Mouse (Mus musculus) heart, embryonic 14.5 days (tissue): Measurements from ENCODE around the gene St14. TPM values are rescaled to one million over a fixed set of nuclear protein-coding genes. Genes with fewer than 3 reads are reported as not detected.

Experiments
- ATAC-seq: fragments of 200-750 bp; cut with Nextera tagmentation; 2 replicates; pipeline ENCODE4 v1.8.0; 2017; ENCODE audit warnings: low read depth, moderate TSS enrichment; ENCODE audit not compliant: insufficient number of reproducible peaks, insufficient read depth, low FRiP score
- H3K27ac ChIP-seq, 2 experiments: fragments of 200-500 bp in 1 of 2; fragments of 300-500 bp in 1 of 2; sonication (generic) in 1 of 2; replicated peaks in 1 of 2; 2 replicates each; pipeline ENCODE4 v1.5.1; 2012 to 2014; ENCODE audit warnings: low read depth in 2 of 2, low read length in 2 of 2, control low read depth in 1 of 2, mild to moderate bottlenecking in 1 of 2, mixed read lengths in 1 of 2; ENCODE audit not compliant: control insufficient read depth in 1 of 2, insufficient read depth in 1 of 2
- H3K27me3 ChIP-seq: fragments of 300-500 bp; sonication (generic); 2 replicates; pipeline ENCODE4 v1.6.1; 2014; ENCODE audit warnings: mild to moderate bottlenecking, low read length, control low read depth; ENCODE audit not compliant: control insufficient read depth, insufficient read depth
- H3K36me3 ChIP-seq: fragments of 300-500 bp; sonication (generic); 2 replicates; pipeline ENCODE4 v1.6.1; 2014; ENCODE audit warnings: mild to moderate bottlenecking, control low read depth, low read length, mixed read lengths; ENCODE audit not compliant: control insufficient read depth, insufficient read depth
- H3K4me1 ChIP-seq, 2 experiments: fragments of 200-500 bp in 1 of 2; fragments of 300-500 bp in 1 of 2; sonication (generic) in 1 of 2; 2 replicates each; pipeline ENCODE4 v1.6.1; 2012 to 2014; ENCODE audit warnings: low read length in 2 of 2, control low read depth in 1 of 2, mixed read lengths in 1 of 2; ENCODE audit not compliant: control insufficient read depth in 2 of 2, insufficient read depth in 2 of 2
- H3K4me2 ChIP-seq: fragments of 300-500 bp; sonication (generic); 2 replicates; pipeline ENCODE4 v1.6.1; 2014; ENCODE audit warnings: mild to moderate bottlenecking, low read length
- H3K4me3 ChIP-seq, 2 experiments: fragments of 200-500 bp in 1 of 2; fragments of 300-500 bp in 1 of 2; sonication (generic) in 1 of 2; 2 replicates each; pipeline ENCODE4 v1.5.1; 2012 to 2014; ENCODE audit warnings: low read length in 2 of 2, mild to moderate bottlenecking in 2 of 2, control low read depth in 1 of 2, low read depth in 1 of 2, moderate library complexity in 1 of 2; ENCODE audit not compliant: control insufficient read depth in 1 of 2, insufficient read depth in 1 of 2
- H3K9ac ChIP-seq: fragments of 300-500 bp; sonication (generic); 2 replicates; pipeline ENCODE4 v1.6.1; 2014; ENCODE audit warnings: mild to moderate bottlenecking, low read length
- H3K9me3 ChIP-seq: fragments of 300-500 bp; sonication (generic); 2 replicates; pipeline ENCODE4 v1.6.1; 2016; ENCODE audit warnings: low read length, control low read depth; ENCODE audit not compliant: control insufficient read depth
- WGBS: fragments of 180-500 bp; shearing (Covaris S2); extraction: QIAGEN DNeasy Blood & Tissue Kit; methylation state at CpG from one replicate; pipeline ENCODE4 v1.1.7; 2014; 5-methylcytosine and 5-hydroxymethylcytosine counted together
- polyA plus RNA-seq: library from polyadenylated mRNA; unstranded; fragments of >200 nt; fragmentation: Nextera tagmentation; extraction: Ambion mirVana; gene quantifications from 2 replicates; pipeline ENCODE4 v1.2.1, GENCODE M21; 2014

Gene St14
- polyA plus RNA-seq, 1 experiment from 2014 or later, result 0.58 TPM

- Histone ChIP-seq H3K4me3 (no peak overlapping the region), H3K9ac (no peak overlapping the region), H3K4me2 (no peak overlapping the region), H3K4me1 (peaks cover 3 to 17% of the 10 kb centered on the region in 2 experiments), H3K9me3 (no peaks in the 10 kb centered on the region), H3K36me3 (peaks cover 24% of the 10 kb centered on the region), H3K27ac (no peak overlapping the region), H3K27me3 (no peaks in the 10 kb centered on the region)
- 95% methylated on average over 5 of the region's 5 CpGs for WGBS
- ATAC-seq, result no peak
Observed at GRCm38 (mm10) chr9:31050208-31050607, 81.4 kb downstream of the St14 start.

Other genes with a start within 250 kb of the St14 start
- gene Adamts15, start 209.4 kb downstream of the St14 start, polyA plus RNA-seq, result 5.4 and 6.0 TPM in 2 replicates
- gene Adamts8, start 189.3 kb downstream of the St14 start, polyA plus RNA-seq, result 9.4 and 11.0 TPM in 2 replicates
- 8.2 and 9.2 TPM in 2 replicates for gene Zbtb44, start 101.2 kb downstream of the St14 start, polyA plus RNA-seq
- 385 and 386 TPM in 2 replicates for gene Aplp2, start 80.0 kb upstream of the St14 start, polyA plus RNA-seq
- 3.7 and 4.2 TPM in 2 replicates for gene Prdm10, start 148.7 kb upstream of the St14 start, polyA plus RNA-seq